Mouse (Mus musculus): ENCODE data around the gene Ggnbp2. TPM values are rescaled to one million over a fixed set of nuclear protein-coding genes. Genes with fewer than 3 reads are reported as not detected.
"Not testable (repeated sequence)": the region's sequence is repeated elsewhere in the genome, so short reads cannot be mapped to it uniquely, and the experiment has no call there.

Gene Ggnbp2
- polyA plus RNA-seq, 1 experiment from 2014 or later: 41.7 TPM

- H3K4me1 ChIP-seq: no peaks in the 10 kb centered on the region
- peaks cover 85% of the 10 kb centered on the region for H3K36me3 ChIP-seq
- no peaks in the 10 kb centered on the region for H3K27me3 ChIP-seq (replicated peaks)
- no peak overlapping the region for H3K9ac ChIP-seq
- H3K27ac ChIP-seq (replicated peaks): no peak overlapping the region
- no peak for ATAC-seq (ENCODE audit: extremely low read depth, insufficient number of reproducible peaks, low FRiP score, low TSS enrichment)
- no peaks in the 10 kb centered on the region for H3K9me3 ChIP-seq
- 82% methylated on average over 7 of the region's 7 CpGs for WGBS
- no peak overlapping the region for H3K4me2 ChIP-seq
- H3K4me3 ChIP-seq: no peak overlapping the region
These were observed 23.0 kb downstream of the Ggnbp2 start for GRCm38 (mm10) chr11:84847475-84848090.

GRCm38 (mm10) chr11:84846741-84847474 is 23.7 kb downstream of the Ggnbp2 start:
- H3K4me2 ChIP-seq: no peak overlapping the region
- ATAC-seq (ENCODE audit: extremely low read depth, insufficient number of reproducible peaks, low FRiP score, low TSS enrichment): no peak
- no peaks in the 10 kb centered on the region for H3K27me3 ChIP-seq (replicated peaks)
- H3K27ac ChIP-seq (replicated peaks): no peak overlapping the region
- no peak overlapping the region for H3K4me3 ChIP-seq
- 91% methylated on average over 15 of the region's 15 CpGs for WGBS
- no peaks in the 10 kb centered on the region for H3K4me1 ChIP-seq
- H3K36me3 ChIP-seq: peaks cover 84% of the 10 kb centered on the region
- H3K9ac ChIP-seq: no peak overlapping the region
- no peaks in the 10 kb centered on the region for H3K9me3 ChIP-seq

- Histone ChIP-seq H3K4me3 (no peak overlapping the region), H3K9me3 (no peaks in the 10 kb centered on the region), H3K4me2 (no peak overlapping the region), H3K27ac (replicated peaks) (no peak overlapping the region), H3K27me3 (replicated peaks) (no peaks in the 10 kb centered on the region), H3K36me3 (peaks cover 92% of the 10 kb centered on the region), H3K4me1 (no peaks in the 10 kb centered on the region), H3K9ac (no peak overlapping the region)
- 87% methylated on average over 2 of the region's 2 CpGs for WGBS
- ATAC-seq (ENCODE audit: extremely low read depth, insufficient number of reproducible peaks, low FRiP score, low TSS enrichment): no peak
These were observed 31.3 kb downstream of the Ggnbp2 start for GRCm38 (mm10) chr11:84839330-84839729.

DNA sequence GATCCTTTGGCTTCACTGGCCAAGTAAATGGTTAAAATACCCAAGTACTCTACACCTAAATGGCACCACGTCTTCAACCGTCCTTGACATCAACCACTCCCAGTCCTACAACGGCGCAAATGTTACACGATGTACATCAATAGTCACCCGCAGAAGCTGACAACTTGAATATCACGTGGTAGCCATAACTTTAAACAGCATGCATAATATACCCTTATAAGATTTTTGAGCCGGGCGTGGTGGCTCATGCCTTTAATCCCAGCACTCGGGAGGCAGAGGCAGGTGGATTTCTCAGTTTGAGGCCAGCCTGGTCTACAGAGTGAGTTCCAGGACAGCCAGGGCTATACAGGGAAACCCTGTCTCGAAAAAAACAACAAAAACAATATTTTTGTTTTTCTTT is 41.1 kb downstream of the Ggnbp2 start:
- not testable (repeated sequence) for ATAC-seq (ENCODE audit: extremely low read depth, insufficient number of reproducible peaks, low FRiP score, low TSS enrichment); H3K27me3 ChIP-seq (replicated peaks); H3K9me3 ChIP-seq
- H3K27ac ChIP-seq (replicated peaks): peak overlapping the region; percentile 91
- peak overlapping the region; percentile 92 for H3K4me3 ChIP-seq
- H3K4me2 ChIP-seq: peak overlapping the region; percentile 83
- peak overlapping the region; percentile 93 for H3K9ac ChIP-seq
- H3K4me1 ChIP-seq: peaks cover 45% of the 10 kb centered on the region
- peaks cover 53% of the 10 kb centered on the region for H3K36me3 ChIP-seq
- whole genome bisulfite sequencing: 70% methylated on average over 11 of the region's 11 CpGs

- peak within 1 kb of the TSS; percentile 83 for H3K4me2 ChIP-seq
- peaks cover 52% of the 10 kb centered on the region for H3K4me1 ChIP-seq
- no peaks in the 10 kb centered on the region for H3K9me3 ChIP-seq
- H3K36me3 ChIP-seq: peaks cover 47% of the 10 kb centered on the region
- H3K27ac ChIP-seq (replicated peaks): peak within 1 kb of the TSS; percentile 91
- peak within 1 kb of the TSS; percentile 93 for H3K9ac ChIP-seq
- H3K4me3 ChIP-seq: peak within 1 kb of the TSS; percentile 92
- H3K27me3 ChIP-seq (replicated peaks): peaks cover 9% of the 10 kb centered on the region; the same call in 1 of the 2 replicates
- WGBS: under 1% methylated on average over 62 of the region's 62 CpGs
- ATAC-seq (ENCODE audit: extremely low read depth, insufficient number of reproducible peaks, low FRiP score, low TSS enrichment): peak; percentile 94
These were observed 41.9 kb downstream of the Ggnbp2 start, which contains the start of gene Dhrs11 for GRCm38 (mm10) chr11:84828516-84829399. Dhrs11 (minus strand) TSS chr11:84828994.

DNA sequence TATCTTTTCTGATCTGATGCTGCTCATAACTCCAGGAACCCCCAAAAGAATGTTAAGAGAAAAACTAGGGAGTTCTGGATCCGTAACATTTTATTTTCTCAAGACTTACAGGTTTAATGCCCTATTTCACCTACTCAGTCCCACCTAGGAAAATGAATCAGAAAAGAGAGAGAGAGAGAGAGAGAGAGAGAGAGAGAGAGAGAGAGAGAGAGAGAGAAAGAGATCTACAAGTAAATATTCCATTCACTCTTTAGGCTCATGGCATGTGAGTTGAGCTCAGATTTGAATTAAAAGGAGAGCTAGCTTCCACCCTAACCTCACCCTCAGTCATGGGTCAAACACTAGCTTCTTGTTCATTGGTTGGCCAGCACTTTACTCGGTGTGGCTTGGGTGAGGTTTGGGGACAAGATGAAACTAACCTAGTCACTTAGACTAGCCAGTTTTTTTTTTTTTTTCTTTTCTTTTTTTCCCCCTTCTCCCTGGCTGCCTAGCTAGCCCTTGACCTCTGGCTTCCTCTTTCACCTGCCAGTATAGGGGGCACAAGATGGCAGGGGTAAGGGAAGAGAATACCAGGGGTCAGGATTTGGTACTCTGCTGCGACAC is 42.6 kb downstream of the Ggnbp2 start:
- peaks cover 41% of the 10 kb centered on the region for H3K36me3 ChIP-seq
- no peak for ATAC-seq (ENCODE audit: extremely low read depth, insufficient number of reproducible peaks, low FRiP score, low TSS enrichment)
- H3K27ac ChIP-seq (replicated peaks): peak overlapping the region; percentile 91
- H3K9me3 ChIP-seq: no peaks in the 10 kb centered on the region
- 34% methylated on average over 3 of the region's 3 CpGs for WGBS
- peaks cover 59% of the 10 kb centered on the region for H3K4me1 ChIP-seq
- peak overlapping the region; percentile 93 for H3K9ac ChIP-seq
- peaks cover 9% of the 10 kb centered on the region; the same call in 1 of the 2 replicates for H3K27me3 ChIP-seq (replicated peaks)
- H3K4me3 ChIP-seq: peak overlapping the region; percentile 92
- peak overlapping the region; percentile 83 for H3K4me2 ChIP-seq

- peaks cover 36% of the 10 kb centered on the region for H3K36me3 ChIP-seq
- no peaks in the 10 kb centered on the region for H3K9me3 ChIP-seq
- no peak overlapping the region; the same call in 1 of the 2 replicates for H3K27ac ChIP-seq (replicated peaks)
- peak overlapping the region; percentile 83 for H3K4me2 ChIP-seq
- H3K4me1 ChIP-seq: peaks cover 65% of the 10 kb centered on the region
- no peak for ATAC-seq (ENCODE audit: extremely low read depth, insufficient number of reproducible peaks, low FRiP score, low TSS enrichment)
- peak overlapping the region; percentile 93 for H3K9ac ChIP-seq
- peaks cover 9% of the 10 kb centered on the region; the same call in 1 of the 2 replicates for H3K27me3 ChIP-seq (replicated peaks)
- H3K4me3 ChIP-seq: peak overlapping the region; percentile 92
These were observed 43.1 kb downstream of the Ggnbp2 start for GRCm38 (mm10) chr11:84827492-84827891.

DNA sequence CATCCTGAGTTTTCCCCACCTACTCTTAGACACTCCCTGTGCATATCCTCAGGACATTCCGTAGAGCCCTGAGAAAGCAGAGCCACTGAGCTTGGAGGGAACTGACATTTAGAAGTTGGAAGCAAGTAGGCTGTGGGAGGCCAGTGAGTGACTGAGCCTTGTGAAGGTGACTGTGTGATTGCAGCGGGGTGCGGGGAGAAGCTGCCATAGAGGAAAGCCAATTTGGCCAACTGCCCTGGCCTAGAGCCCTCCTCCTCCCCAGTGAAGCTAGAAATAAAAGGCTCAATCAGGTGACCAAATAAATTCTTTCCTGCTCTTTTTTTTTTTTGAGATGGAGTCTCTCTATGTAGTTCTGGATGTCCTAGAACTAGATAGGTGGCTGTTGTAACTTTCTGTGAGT is 44.4 kb downstream of the Ggnbp2 start:
- H3K27me3 ChIP-seq (replicated peaks): peaks cover 20% of the 10 kb centered on the region; the same call in 1 of the 2 replicates
- peak overlapping the region; percentile 92 for H3K27ac ChIP-seq (replicated peaks)
- H3K4me2 ChIP-seq: peak overlapping the region; percentile 83
- H3K9ac ChIP-seq: peak overlapping the region; percentile 73
- ATAC-seq (ENCODE audit: extremely low read depth, insufficient number of reproducible peaks, low FRiP score, low TSS enrichment): no peak
- H3K4me3 ChIP-seq: peak overlapping the region; percentile 92
- peaks cover 34% of the 10 kb centered on the region for H3K36me3 ChIP-seq
- H3K4me1 ChIP-seq: peaks cover 78% of the 10 kb centered on the region
- WGBS: 16% methylated on average over 3 of the region's 3 CpGs
- H3K9me3 ChIP-seq: no peaks in the 10 kb centered on the region

DNA sequence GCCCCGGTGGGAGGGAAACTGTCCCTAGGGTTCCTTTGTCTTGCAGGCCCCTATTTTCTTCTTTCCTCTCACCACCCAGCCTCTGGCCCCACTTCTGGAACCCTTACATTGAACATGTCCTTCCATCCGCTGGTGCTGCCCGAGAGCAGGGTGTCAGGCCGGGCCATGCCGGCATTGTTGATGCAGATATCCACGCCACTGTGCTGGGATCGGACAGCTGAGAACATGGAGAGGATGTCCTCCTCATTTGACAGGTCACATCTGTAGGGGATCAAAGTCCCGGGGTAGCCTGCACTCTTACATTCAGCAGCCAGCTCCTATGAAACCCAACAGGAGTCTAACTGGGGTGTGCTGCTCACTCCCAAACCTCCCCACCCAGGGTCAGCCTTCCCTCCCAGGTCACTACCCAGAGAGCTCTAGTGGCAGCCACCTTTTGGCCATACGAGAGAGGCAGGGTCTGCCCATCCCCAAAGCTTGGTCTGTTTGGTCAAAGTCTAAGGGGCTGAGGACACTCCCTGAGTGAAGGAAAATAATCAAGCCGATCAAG is 45.3 kb downstream of the Ggnbp2 start:
- Histone ChIP-seq H3K27ac (replicated peaks) (peak overlapping the region; percentile 92), H3K9ac (peak overlapping the region; percentile 73), H3K27me3 (replicated peaks) (peaks cover 26% of the 10 kb centered on the region), H3K4me3 (peak overlapping the region; percentile 92; the same call in 1 of the 2 replicates), H3K4me1 (peaks cover 80% of the 10 kb centered on the region), H3K9me3 (no peaks in the 10 kb centered on the region), H3K4me2 (peak overlapping the region; percentile 83), H3K36me3 (peaks cover 34% of the 10 kb centered on the region)
- 82% methylated on average over 10 of the region's 10 CpGs for WGBS
- ATAC-seq (ENCODE audit: extremely low read depth, insufficient number of reproducible peaks, low FRiP score, low TSS enrichment): no peak

- Histone ChIP-seq H3K9me3 (no peaks in the 10 kb centered on the region), H3K27me3 (replicated peaks) (peaks cover 31% of the 10 kb centered on the region), H3K9ac (peak overlapping the region; percentile 74), H3K4me3 (peak overlapping the region; percentile 32), H3K36me3 (peaks cover 27% of the 10 kb centered on the region), H3K27ac (replicated peaks) (peak overlapping the region; percentile 85), H3K4me2 (peak overlapping the region; percentile 83), H3K4me1 (peaks cover 83% of the 10 kb centered on the region)
- peak; percentile 57 for ATAC-seq (ENCODE audit: extremely low read depth, insufficient number of reproducible peaks, low FRiP score, low TSS enrichment)
- WGBS: 11% methylated on average over 10 of the region's 10 CpGs
These were observed 47.1 kb downstream of the Ggnbp2 start for GRCm38 (mm10) chr11:84823484-84823897.
